Mouse (Mus musculus) cerebellum, postnatal 4 days (tissue): ENCODE measurements around the gene Kntc1.
A peak's percentile ranks its signal among the peaks of the same experiment; 100 is the strongest.
"Not testable (repeated sequence)": the region's sequence is repeated elsewhere in the genome, so short reads cannot be mapped to it uniquely, and the experiment has no call there.

ENCODE experiments used
- DNase-seq, 2 experiments: peaks; one replicate each; pipeline ENCODE4 v3.0.0; 2022; ENCODE audit warnings: low spot score in 2 of 2, mixed read lengths in 1 of 2

The Kntc1 gene

GRCm38 (mm10) chr5:123749065-123750064 is at the start of gene Kntc1, which contains the start of gene Rsrc2:
Gene Kntc1 (plus strand): TSS chr5:123749716.
Gene Rsrc2 (minus strand): TSS chr5:123749414.
- DNase-seq = peak; percentile 95 to 97

GRCm38 (mm10) chr5:123700625-123701024 is 48.9 kb upstream of the Kntc1 start:
- peak; percentile 36 to 44 for DNase-seq

- no peak for DNase-seq
Observed at GRCm38 (mm10) chr5:123708598-123708997, 40.9 kb upstream of the Kntc1 start.

GRCm38 (mm10) chr5:123709571-123709970 is 39.9 kb upstream of the Kntc1 start:
- DNase-seq = no peak

- DNase-seq = no peak
Observed at GRCm38 (mm10) chr5:123713782-123714181, 35.7 kb upstream of the Kntc1 start.

GRCm38 (mm10) chr5:123714622-123715021 is 34.9 kb upstream of the Kntc1 start:
- no peak for DNase-seq

GRCm38 (mm10) chr5:123720328-123721311 is 28.9 kb upstream of the Kntc1 start, which contains the start of gene Zcchc8:
Gene Zcchc8 (minus strand): TSS chr5:123721100.
- DNase-seq = peak; percentile 81 to 94

GRCm38 (mm10) chr5:123723816-123724215 is 25.7 kb upstream of the Kntc1 start:
- not testable (repeated sequence) for DNase-seq

- DNase-seq = no peak
Observed at GRCm38 (mm10) chr5:123730981-123731380, 18.5 kb upstream of the Kntc1 start.

- no peak for DNase-seq
Observed at GRCm38 (mm10) chr5:123744358-123744757, 5.2 kb upstream of the Kntc1 start.

GRCm38 (mm10) chr5:123746253-123746652 is 3.3 kb upstream of the Kntc1 start:
- no peak for DNase-seq

- DNase-seq = no peak
Observed at GRCm38 (mm10) chr5:123747604-123748003, 1.9 kb upstream of the Kntc1 start.

GRCm38 (mm10) chr5:123748339-123749064 is 1.0 kb upstream of the Kntc1 start:
- no peak for DNase-seq

GRCm38 (mm10) chr5:123765506-123765905 is 16.0 kb downstream of the Kntc1 start:
- no peak for DNase-seq

- not testable (repeated sequence) for DNase-seq
Observed at GRCm38 (mm10) chr5:123766455-123766854, 16.9 kb downstream of the Kntc1 start.

- DNase-seq = no peak
Observed at GRCm38 (mm10) chr5:123773441-123773840, 23.9 kb downstream of the Kntc1 start.

- no peak for DNase-seq
Observed at GRCm38 (mm10) chr5:123780716-123781115, 31.2 kb downstream of the Kntc1 start.

- no peak for DNase-seq
Observed at GRCm38 (mm10) chr5:123781864-123782263, 32.3 kb downstream of the Kntc1 start.

- no peak for DNase-seq
Observed at GRCm38 (mm10) chr5:123788976-123789375, 39.5 kb downstream of the Kntc1 start.

- DNase-seq = no peak
Observed at GRCm38 (mm10) chr5:123793081-123793480, 43.6 kb downstream of the Kntc1 start.

- DNase-seq = no peak
Observed at GRCm38 (mm10) chr5:123806334-123806733, 56.8 kb downstream of the Kntc1 start.
